Mouse (Mus musculus) liver, postnatal 0 days (tissue): ENCODE measurements at regions not wholly inside any gene's neighbourhood (a gene's known extent, or its start where the extent isn't known, plus 50 kb on each side); places are given as distances from the start of the nearest gene placed in this dataset.

Experiments used
- CTCF ChIP-seq: sonication (generic); IDR thresholded peaks from 2 replicates; pipeline ENCODE4 v1.5.1; 2016; ENCODE audit warnings: antibody characterized with exemption, low read depth
- EP300 ChIP-seq: IDR thresholded peaks from 2 replicates; pipeline ENCODE4 v1.6.1; 2016; ENCODE audit warnings: antibody characterized with exemption, low read depth, mild to moderate bottlenecking

GRCm38 (mm10) chr1:193448793-193449393 lies 78.8 kb upstream of the Camk1g start:
- TF ChIP-seq CTCF (no peak), EP300 (no peak)
